Mouse (Mus musculus) erythroid progenitor cell, adult 5-6 weeks (primary cell): Measurements from ENCODE around the gene Hnrnpf. TPM values are rescaled to one million over a fixed set of nuclear protein-coding genes. Genes with fewer than 3 reads are reported as not detected.
"Not testable (repeated sequence)": the region's sequence is repeated elsewhere in the genome, so short reads cannot be mapped to it uniquely, and the experiment has no call there.

Source experiments
- ATAC-seq: replicated peaks from 2 replicates; pipeline ENCODE4 v1.8.0; 2016; ENCODE audit warnings: moderate number of reproducible peaks, mild to moderate bottlenecking, moderate TSS enrichment, inconsistent platforms; ENCODE audit not compliant: poor library complexity, low FRiP score, severe bottlenecking
- total RNA-seq, 2 experiments: library from RNA; stranded (forward) in 1 of 2; stranded (reverse) in 1 of 2; fragments of 150-400 nt in 1 of 2; fragments of 186-747, 209-891 nt in 1 of 2; gene quantifications; 2 replicates each; pipeline versions ENCODE4 v1.2.3 to v1.2.4; 2015 to 2017; ENCODE audit warnings: low replicate concordance in 2 of 2

The Hnrnpf gene
- 403 and 407 TPM in 2 replicates for total RNA-seq (2015; ENCODE audit: low replicate concordance)
- total RNA-seq (2017; ENCODE audit: low replicate concordance), result 524 and 658 TPM in 2 replicates

GRCm38 (mm10) chr6:117900126-117901080 lies at the start of gene Hnrnpf:
Gene Hnrnpf, plus strand, starts transcription at chr6:117900324.
- peak; percentile 80 for ATAC-seq

- no peak for ATAC-seq
Measured at GRCm38 (mm10) chr6:117851747-117852146, 48.4 kb upstream of the Hnrnpf start.

- ATAC-seq, result no peak
Measured at GRCm38 (mm10) chr6:117857990-117858389, 42.1 kb upstream of the Hnrnpf start.

GRCm38 (mm10) chr6:117861848-117862247 lies 38.3 kb upstream of the Hnrnpf start, which contains the start of gene Zfp239:
Gene Zfp239, plus strand, starts transcription at chr6:117862100.
- peak; percentile 76 for ATAC-seq

- ATAC-seq, result peak; percentile 87
Measured at GRCm38 (mm10) chr6:117862465-117862864, 37.7 kb upstream of the Hnrnpf start.

GRCm38 (mm10) chr6:117862899-117863620 lies 37.1 kb upstream of the Hnrnpf start:
- peak; percentile 91 for ATAC-seq

GRCm38 (mm10) chr6:117863751-117864150 lies 36.4 kb upstream of the Hnrnpf start:
- ATAC-seq, result no peak

GRCm38 (mm10) chr6:117868187-117868586 lies 31.9 kb upstream of the Hnrnpf start:
- no peak for ATAC-seq

GRCm38 (mm10) chr6:117871034-117871433 lies 29.1 kb upstream of the Hnrnpf start:
- ATAC-seq, result peak; percentile 46; the same call in 1 of the 2 replicates

GRCm38 (mm10) chr6:117873450-117873849 lies 26.7 kb upstream of the Hnrnpf start:
- ATAC-seq, result not testable (repeated sequence)

- ATAC-seq, result no peak
Measured at GRCm38 (mm10) chr6:117874621-117875281, 25.4 kb upstream of the Hnrnpf start.

- ATAC-seq, result peak; percentile 87
Measured at GRCm38 (mm10) chr6:117878700-117879407, 21.3 kb upstream of the Hnrnpf start.

GRCm38 (mm10) chr6:117879408-117880115 lies 20.6 kb upstream of the Hnrnpf start:
- ATAC-seq, result peak; percentile 87

GRCm38 (mm10) chr6:117880394-117880838 lies 19.7 kb upstream of the Hnrnpf start:
- ATAC-seq, result no peak

- ATAC-seq, result no peak
Measured at GRCm38 (mm10) chr6:117881229-117881628, 18.9 kb upstream of the Hnrnpf start.

GRCm38 (mm10) chr6:117881997-117882396 lies 18.1 kb upstream of the Hnrnpf start:
- ATAC-seq, result no peak

- ATAC-seq, result no peak
Measured at GRCm38 (mm10) chr6:117885943-117886342, 14.2 kb upstream of the Hnrnpf start.

GRCm38 (mm10) chr6:117888032-117888431 lies 12.1 kb upstream of the Hnrnpf start:
- ATAC-seq, result no peak
